Mouse (Mus musculus) hindbrain, embryonic 12.5 days (tissue): ENCODE measurements around the gene Coa7. TPM values are rescaled to one million over a fixed set of nuclear protein-coding genes. Genes with fewer than 3 reads are reported as not detected.
A peak's percentile ranks its signal among the peaks of the same experiment; 100 is the strongest.

Source experiments
- ATAC-seq: fragments of 200-750 bp; cut with Nextera tagmentation; 2 replicates; pipeline ENCODE4 v1.8.0; 2017; ENCODE audit warnings: moderate TSS enrichment; ENCODE audit not compliant: low FRiP score
- H3K27ac ChIP-seq: fragments of 300-500 bp; sonication (generic); 2 replicates; pipeline ENCODE4 v1.5.1; 2016; ENCODE audit warnings: mild to moderate bottlenecking
- H3K27me3 ChIP-seq: fragments of 300-500 bp; sonication (generic); 2 replicates; pipeline ENCODE4 v1.6.1; 2016; ENCODE audit warnings: mild to moderate bottlenecking
- H3K36me3 ChIP-seq: fragments of 300-500 bp; sonication (generic); 2 replicates; pipeline ENCODE4 v1.6.1; 2016; ENCODE audit warnings: mild to moderate bottlenecking
- H3K4me1 ChIP-seq: fragments of 300-500 bp; sonication (generic); 2 replicates; pipeline ENCODE4 v1.6.1; 2016
- H3K4me2 ChIP-seq: fragments of 300-500 bp; sonication (generic); replicated peaks from 2 replicates; pipeline ENCODE4 v1.6.1; 2016; ENCODE audit warnings: mild to moderate bottlenecking
- H3K4me3 ChIP-seq: fragments of 300-500 bp; sonication (generic); 2 replicates; pipeline ENCODE4 v1.5.1; 2016; ENCODE audit warnings: mild to moderate bottlenecking
- H3K9ac ChIP-seq: fragments of 300-500 bp; sonication (generic); 2 replicates; pipeline ENCODE4 v1.6.1; 2016; ENCODE audit warnings: mild to moderate bottlenecking, moderate library complexity
- H3K9me3 ChIP-seq: fragments of 300-500 bp; sonication (generic); replicated peaks from 2 replicates; pipeline ENCODE4 v1.6.1; 2016; ENCODE audit warnings: mild to moderate bottlenecking
- WGBS: fragments of 180-500 bp; shearing (Covaris S2); methylation state at CpG from one replicate; pipeline ENCODE4 v1.1.7; 2016; 5-methylcytosine and 5-hydroxymethylcytosine counted together
- polyA plus RNA-seq: library from polyadenylated mRNA; unstranded; fragments of >200 nt; fragmentation: Nextera tagmentation; extraction: Ambion mirVana; gene quantifications from 2 replicates; pipeline ENCODE4 v1.2.1, GENCODE M21; 2016

The Coa7 gene
- polyA plus RNA-seq, 1 experiment from 2014 or later, result 46.6 TPM

DNA sequence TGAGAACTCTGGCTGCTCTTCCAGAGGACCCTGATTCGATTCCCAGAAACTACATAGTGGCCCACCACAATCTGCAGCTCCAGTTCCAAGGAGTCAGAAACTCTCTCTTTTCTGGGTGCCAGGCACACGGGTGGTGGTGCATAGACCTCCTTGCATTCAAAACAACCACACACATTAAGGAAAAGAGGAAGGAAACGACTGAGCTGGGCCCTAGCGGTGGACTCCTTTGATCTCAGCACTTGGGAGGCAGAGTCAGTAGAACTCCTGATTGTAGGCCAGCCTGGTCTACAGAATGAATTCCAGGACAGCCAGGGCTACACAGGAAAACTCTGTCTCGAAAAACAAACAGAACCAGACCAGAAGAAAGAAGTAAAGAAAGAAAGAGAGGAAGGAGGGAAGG, 4.4 kb upstream of the Coa7 start:
- no peak for ATAC-seq
- H3K9me3 ChIP-seq, result no peaks in the 10 kb centered on the region
- 70% methylated on average over 5 of the region's 5 CpGs for WGBS
- peaks cover 4% of the 10 kb centered on the region; the same call in 1 of the 2 replicates for H3K4me1 ChIP-seq
- no peaks in the 10 kb centered on the region for H3K27me3 ChIP-seq
- no peak overlapping the region for H3K4me3 ChIP-seq
- no peak overlapping the region for H3K4me2 ChIP-seq
- no peaks in the 10 kb centered on the region for H3K36me3 ChIP-seq
- H3K9ac ChIP-seq, result no peak overlapping the region
- no peak overlapping the region for H3K27ac ChIP-seq

GRCm38 (mm10) chr4:108327071-108327579, 815 bp upstream of the Coa7 start:
- Histone ChIP-seq H3K36me3 (peaks cover 4% of the 10 kb centered on the region; the same call in 1 of the 2 replicates), H3K27me3 (no peaks in the 10 kb centered on the region), H3K27ac (peak overlapping the region; percentile 94), H3K4me1 (peaks cover 4% of the 10 kb centered on the region; the same call in 1 of the 2 replicates), H3K9me3 (no peaks in the 10 kb centered on the region), H3K4me3 (peak overlapping the region; percentile 73), H3K4me2 (peak overlapping the region; percentile 64), H3K9ac (0 out of 2 replicates have a peak overlapping the region, but pooled peaks have one; percentile 62)
- WGBS, result 37% methylated on average over 6 of the region's 6 CpGs
- peak; percentile 33; the same call in 1 of the 2 replicates for ATAC-seq

GRCm38 (mm10) chr4:108329840-108330239, 1.9 kb downstream of the Coa7 start:
- peaks cover 20% of the 10 kb centered on the region for H3K36me3 ChIP-seq
- 95% methylated on average over 6 of the region's 6 CpGs for WGBS

DNA sequence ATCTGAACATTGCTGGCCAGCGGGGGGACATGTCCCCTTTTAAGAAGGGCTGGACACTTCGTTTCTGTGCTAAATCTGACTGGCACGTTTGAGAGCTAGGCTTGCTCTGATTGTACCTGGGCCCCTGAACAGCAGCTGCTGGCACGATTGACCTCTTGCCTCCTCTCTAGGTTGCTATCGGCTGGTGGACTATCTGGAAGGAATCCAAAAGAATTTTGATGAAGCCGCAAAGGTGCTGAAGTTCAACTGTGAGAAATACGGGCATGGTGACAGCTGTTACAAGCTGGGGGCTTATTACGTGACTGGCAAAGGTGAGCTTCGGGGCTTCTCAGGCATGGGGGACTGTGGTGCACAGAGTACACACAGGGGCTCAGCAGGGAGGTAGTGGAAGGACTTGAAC, 4.1 kb downstream of the Coa7 start:
- 92% methylated on average over 9 of the region's 9 CpGs for WGBS
- ATAC-seq, result no peak
- Histone ChIP-seq H3K9ac (no peak overlapping the region), H3K36me3 (peaks cover 36% of the 10 kb centered on the region), H3K4me2 (no peak overlapping the region), H3K9me3 (no peaks in the 10 kb centered on the region), H3K27ac (no peak overlapping the region), H3K4me1 (peaks cover 4% of the 10 kb centered on the region; the same call in 1 of the 2 replicates), H3K27me3 (no peaks in the 10 kb centered on the region), H3K4me3 (no peak overlapping the region)

More at GRCm38 (mm10) chr4:108329840-108330239, 1.9 kb downstream of the Coa7 start:
- no peak for ATAC-seq
- no peak overlapping the region for H3K27ac ChIP-seq
- no peak overlapping the region for H3K4me3 ChIP-seq
- no peaks in the 10 kb centered on the region for H3K27me3 ChIP-seq
- H3K4me2 ChIP-seq, result no peak overlapping the region
- H3K9ac ChIP-seq, result no peak overlapping the region
- no peaks in the 10 kb centered on the region for H3K9me3 ChIP-seq
- peaks cover 4% of the 10 kb centered on the region; the same call in 1 of the 2 replicates for H3K4me1 ChIP-seq

DNA sequence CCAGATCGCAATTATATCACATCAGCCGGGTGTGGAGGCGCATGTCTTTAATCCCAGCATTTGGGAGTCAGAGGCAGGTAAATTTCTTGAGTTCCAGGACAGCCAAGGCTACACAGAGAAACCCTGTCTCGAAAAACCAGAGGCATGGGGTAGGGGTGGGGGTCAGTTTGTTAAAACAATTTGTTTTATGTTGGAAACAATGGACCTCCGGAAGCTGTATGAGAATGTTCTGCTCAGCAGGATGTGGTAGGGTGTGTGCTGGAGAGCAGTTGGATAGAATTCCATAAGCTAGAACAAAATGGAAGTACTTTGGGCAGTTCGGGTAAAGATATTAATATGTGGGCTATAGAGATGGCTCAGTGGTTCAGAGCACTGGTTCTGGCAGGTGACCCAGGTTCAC, 7.5 kb downstream of the Coa7 start:
- H3K36me3 ChIP-seq, result peaks cover 45% of the 10 kb centered on the region
- ATAC-seq, result no peak

DNA sequence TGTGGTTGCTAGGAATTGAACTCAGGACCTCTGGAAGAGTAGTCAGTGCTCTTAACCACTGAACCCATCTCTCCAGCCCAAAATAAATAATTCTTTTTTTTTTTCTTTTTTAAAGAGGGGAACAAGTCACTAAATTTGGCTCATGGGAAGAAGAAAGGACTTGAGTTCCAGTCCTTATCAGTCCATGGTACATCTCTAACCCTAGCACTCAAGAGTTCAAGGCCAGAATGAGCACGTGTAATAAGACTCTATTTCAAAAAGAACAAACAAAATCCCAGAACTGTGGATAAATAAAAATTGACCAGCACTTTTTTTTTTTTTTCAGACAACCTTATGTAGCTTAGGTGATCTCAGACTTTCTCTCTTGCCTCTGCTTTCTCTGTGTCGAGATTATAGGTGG, 8.8 kb downstream of the Coa7 start:
- 78% methylated on average over 2 of the region's 2 CpGs for WGBS
- H3K9me3 ChIP-seq, result no peaks in the 10 kb centered on the region
- peaks cover 44% of the 10 kb centered on the region for H3K36me3 ChIP-seq
- H3K4me2 ChIP-seq, result no peak overlapping the region
- no peak overlapping the region for H3K27ac ChIP-seq
- no peak overlapping the region for H3K4me3 ChIP-seq
- H3K27me3 ChIP-seq, result no peaks in the 10 kb centered on the region
- no peak overlapping the region for H3K9ac ChIP-seq
- ATAC-seq, result no peak
- peaks cover 9% of the 10 kb centered on the region; the same call in 1 of the 2 replicates for H3K4me1 ChIP-seq

More for the DNA sequence above, 7.5 kb downstream of the Coa7 start:
- Histone ChIP-seq H3K27ac (no peak overlapping the region), H3K9ac (no peak overlapping the region), H3K27me3 (no peaks in the 10 kb centered on the region), H3K4me2 (no peak overlapping the region), H3K9me3 (no peaks in the 10 kb centered on the region), H3K4me1 (peaks cover 9% of the 10 kb centered on the region; the same call in 1 of the 2 replicates), H3K4me3 (no peak overlapping the region)
- WGBS, result 94% methylated on average over 6 of the region's 6 CpGs

DNA sequence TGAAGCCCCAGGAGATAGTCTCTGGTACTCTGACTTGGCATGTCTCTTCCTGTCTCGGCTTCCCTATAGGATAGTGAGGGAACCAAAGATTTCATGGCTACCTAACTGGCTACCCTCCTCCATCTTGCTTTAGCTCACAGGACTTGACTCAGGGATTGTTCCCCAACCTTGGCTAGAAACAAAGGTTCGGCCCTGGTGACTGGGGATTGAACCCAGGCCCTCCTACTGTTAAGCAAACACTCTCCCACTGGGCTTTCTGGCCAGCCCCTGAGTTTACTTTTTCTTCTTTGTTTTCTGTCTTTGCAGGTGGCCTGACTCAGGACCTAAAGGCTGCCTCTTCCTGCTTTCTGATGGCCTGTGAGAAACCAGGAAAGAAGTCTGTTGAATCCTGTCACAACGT, 9.9 kb downstream of the Coa7 start:
- H3K4me1 ChIP-seq, result peaks cover 9% of the 10 kb centered on the region; the same call in 1 of the 2 replicates
- H3K27ac ChIP-seq, result peak overlapping the region; percentile 48; the same call in 1 of the 2 replicates
- no peak overlapping the region for H3K9ac ChIP-seq
- no peak overlapping the region for H3K4me2 ChIP-seq
- no peak for ATAC-seq
- no peak overlapping the region for H3K4me3 ChIP-seq
- H3K36me3 ChIP-seq, result peaks cover 34% of the 10 kb centered on the region
- no peaks in the 10 kb centered on the region for H3K9me3 ChIP-seq
- WGBS, result 25% methylated on average over 3 of the region's 3 CpGs
- H3K27me3 ChIP-seq, result no peaks in the 10 kb centered on the region

DNA sequence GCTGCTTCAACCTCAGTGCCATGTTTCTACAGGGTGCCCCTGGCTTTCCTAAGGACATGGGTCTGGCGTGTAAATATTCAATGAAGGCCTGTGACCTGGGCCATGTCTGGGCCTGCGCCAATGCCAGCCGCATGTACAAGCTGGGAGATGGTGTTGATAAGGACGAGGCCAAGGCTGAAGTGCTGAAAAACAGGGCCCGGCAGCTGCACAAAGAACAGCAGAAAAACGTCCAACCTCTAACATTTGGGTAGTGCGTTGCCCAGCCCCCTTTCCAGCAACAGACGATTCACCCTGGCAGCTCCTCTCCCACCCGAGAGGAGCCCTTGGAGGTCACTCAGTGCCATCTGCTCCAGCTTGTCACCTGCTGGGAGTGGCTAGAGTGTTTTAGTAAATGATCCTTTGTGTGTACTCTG, 10.4 kb downstream of the Coa7 start:
- H3K9ac ChIP-seq, result no peak overlapping the region
- H3K9me3 ChIP-seq, result no peaks in the 10 kb centered on the region
- H3K4me2 ChIP-seq, result no peak overlapping the region
- peak overlapping the region; percentile 48; the same call in 1 of the 2 replicates for H3K27ac ChIP-seq
- peaks cover 9% of the 10 kb centered on the region; the same call in 1 of the 2 replicates for H3K4me1 ChIP-seq
- H3K27me3 ChIP-seq, result no peaks in the 10 kb centered on the region
- no peak for ATAC-seq
- H3K36me3 ChIP-seq, result peaks cover 31% of the 10 kb centered on the region
- no peak overlapping the region for H3K4me3 ChIP-seq
- WGBS, result 50% methylated on average over 9 of the region's 9 CpGs

GRCm38 (mm10) chr4:108338811-108339210, 10.9 kb downstream of the Coa7 start:
- Histone ChIP-seq H3K9me3 (no peaks in the 10 kb centered on the region), H3K27me3 (no peaks in the 10 kb centered on the region), H3K36me3 (peaks cover 28% of the 10 kb centered on the region), H3K27ac (peak overlapping the region; percentile 9; the same call in 1 of the 2 replicates), H3K4me2 (no peak overlapping the region), H3K4me3 (no peak overlapping the region), H3K9ac (no peak overlapping the region), H3K4me1 (peaks cover 9% of the 10 kb centered on the region; the same call in 1 of the 2 replicates)
- peak; percentile 54 for ATAC-seq
- 56% methylated on average over 10 of the region's 10 CpGs for WGBS

- no peaks in the 10 kb centered on the region for H3K27me3 ChIP-seq
- H3K4me1 ChIP-seq, result peaks cover 9% of the 10 kb centered on the region; the same call in 1 of the 2 replicates
- ATAC-seq, result peak; percentile 84
- H3K9me3 ChIP-seq, result no peaks in the 10 kb centered on the region
- no peak overlapping the region for H3K9ac ChIP-seq
- H3K27ac ChIP-seq, result peak overlapping the region; percentile 9; the same call in 1 of the 2 replicates
- no peak overlapping the region for H3K4me3 ChIP-seq
- H3K4me2 ChIP-seq, result no peak overlapping the region
- 13% methylated on average over 4 of the region's 4 CpGs for WGBS
- H3K36me3 ChIP-seq, result peaks cover 25% of the 10 kb centered on the region
These were observed 11.3 kb downstream of the Coa7 start for GRCm38 (mm10) chr4:108339277-108339690.

DNA sequence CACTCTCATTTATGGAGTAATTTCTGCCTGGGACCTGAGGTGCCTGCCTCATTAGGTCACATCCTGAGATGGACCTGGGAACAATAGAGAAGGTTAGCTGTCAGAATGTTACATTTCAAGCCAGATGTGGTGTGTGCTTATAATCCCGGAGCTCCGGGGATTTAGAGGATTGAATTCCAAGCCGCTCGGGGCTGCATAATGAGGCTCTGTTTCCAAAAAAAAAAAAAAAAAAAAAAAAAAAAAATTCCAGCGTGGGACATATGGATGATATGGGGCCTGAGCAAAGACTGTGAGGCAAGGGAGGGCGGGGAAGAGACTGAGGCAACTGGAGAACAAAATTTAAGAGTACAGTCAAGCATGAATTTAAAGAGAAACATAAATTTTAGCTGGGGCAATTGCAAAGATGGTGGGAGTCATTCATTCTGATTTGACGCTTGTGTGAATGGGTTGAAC, 16.7 kb downstream of the Coa7 start:
- Histone ChIP-seq H3K4me2 (no peak overlapping the region), H3K27ac (peak overlapping the region; percentile 73), H3K9me3 (no peaks in the 10 kb centered on the region), H3K9ac (no peak overlapping the region), H3K27me3 (no peaks in the 10 kb centered on the region), H3K4me3 (no peak overlapping the region), H3K36me3 (no peaks in the 10 kb centered on the region), H3K4me1 (peaks cover 26% of the 10 kb centered on the region)
- WGBS, result 16% methylated on average over 7 of the region's 7 CpGs
- ATAC-seq, result no peak

- H3K27me3 ChIP-seq, result no peaks in the 10 kb centered on the region
- H3K36me3 ChIP-seq, result no peaks in the 10 kb centered on the region
- no peak overlapping the region for H3K4me3 ChIP-seq
- peaks cover 37% of the 10 kb centered on the region for H3K4me1 ChIP-seq
- H3K9me3 ChIP-seq, result no peaks in the 10 kb centered on the region
- no peak overlapping the region for H3K4me2 ChIP-seq
- ATAC-seq, result no peak
- H3K9ac ChIP-seq, result no peak overlapping the region; the same call in 1 of the 2 replicates
- H3K27ac ChIP-seq, result peak overlapping the region; percentile 73
- WGBS, result 9% methylated on average over 5 of the region's 5 CpGs
These were observed 17.9 kb downstream of the Coa7 start for GRCm38 (mm10) chr4:108345826-108346225.

GRCm38 (mm10) chr4:108347111-108347510, 19.2 kb downstream of the Coa7 start:
- no peak for ATAC-seq
- Histone ChIP-seq H3K4me1 (peaks cover 43% of the 10 kb centered on the region), H3K27ac (no peak overlapping the region)

More at GRCm38 (mm10) chr4:108347111-108347510, 19.2 kb downstream of the Coa7 start:
- WGBS, result 92% methylated on average over 5 of the region's 5 CpGs
- H3K9ac ChIP-seq, result no peak overlapping the region
- no peaks in the 10 kb centered on the region for H3K9me3 ChIP-seq
- H3K4me2 ChIP-seq, result no peak overlapping the region
- no peaks in the 10 kb centered on the region for H3K27me3 ChIP-seq
- H3K4me3 ChIP-seq, result no peak overlapping the region
- no peaks in the 10 kb centered on the region for H3K36me3 ChIP-seq
